Mouse (Mus musculus) midbrain, embryonic 14.5 days (tissue): ENCODE data around the gene Iyd. TPM values are rescaled to one million over a fixed set of nuclear protein-coding genes. Genes with fewer than 3 reads are reported as not detected.

Experiments used
- ATAC-seq: fragments of 200-750 bp; cut with Nextera tagmentation; 2 replicates; pipeline ENCODE4 v1.8.0; 2017; ENCODE audit warnings: moderate number of reproducible peaks, moderate library complexity; ENCODE audit not compliant: low FRiP score, low TSS enrichment
- DNase-seq: peaks from one replicate; pipeline ENCODE4 v3.0.0-alpha.2; 2015
- H3K27ac ChIP-seq: fragments of 300-500 bp; sonication (generic); replicated peaks from 2 replicates; pipeline ENCODE4 v1.5.1; 2014; ENCODE audit warnings: mild to moderate bottlenecking, low read depth, low read length, moderate library complexity
- H3K27me3 ChIP-seq: fragments of 300-500 bp; sonication (generic); 2 replicates; pipeline ENCODE4 v1.6.1; 2014; ENCODE audit warnings: low read length, control low read depth, mixed read lengths; ENCODE audit not compliant: control insufficient read depth, insufficient read depth
- H3K36me3 ChIP-seq: fragments of 300-500 bp; sonication (generic); 2 replicates; pipeline ENCODE4 v1.6.1; 2014; ENCODE audit warnings: low read length, control low read depth; ENCODE audit not compliant: control insufficient read depth, insufficient read depth
- H3K4me1 ChIP-seq: fragments of 300-500 bp; sonication (generic); 2 replicates; pipeline ENCODE4 v1.6.1; 2014; ENCODE audit warnings: mild to moderate bottlenecking, antibody characterized with exemption, low read length, control low read depth; ENCODE audit not compliant: control insufficient read depth, insufficient read depth
- H3K4me2 ChIP-seq: fragments of 300-500 bp; sonication (generic); 2 replicates; pipeline ENCODE4 v1.6.1; 2014; ENCODE audit warnings: mild to moderate bottlenecking, low read length, moderate library complexity
- H3K4me3 ChIP-seq: fragments of 300-500 bp; sonication (generic); replicated peaks from 2 replicates; pipeline ENCODE4 v1.5.1; 2014; ENCODE audit warnings: low read depth, low read length
- H3K9ac ChIP-seq: fragments of 300-500 bp; sonication (generic); replicated peaks from 2 replicates; pipeline ENCODE4 v1.6.1; 2014; ENCODE audit warnings: mild to moderate bottlenecking, low read length, moderate library complexity
- H3K9me3 ChIP-seq: fragments of 300-500 bp; sonication (generic); 2 replicates; pipeline ENCODE4 v1.6.1; 2016; ENCODE audit warnings: low read length, control low read depth, mixed read lengths; ENCODE audit not compliant: control insufficient read depth
- WGBS: fragments of 180-500 bp; shearing (Covaris S2); extraction: QIAGEN DNeasy Blood & Tissue Kit; methylation state at CpG from one replicate; pipeline ENCODE4 v1.1.7; 2014; 5-methylcytosine and 5-hydroxymethylcytosine counted together
- polyA plus RNA-seq: library from polyadenylated mRNA; unstranded; fragments of >200 nt; fragmentation: Nextera tagmentation; extraction: Ambion mirVana; gene quantifications from 2 replicates; pipeline ENCODE4 v1.2.1, GENCODE M21; 2014

Iyd gene
- polyA plus RNA-seq, 1 experiment from 2014 or later, result 0.51 TPM

- no peaks in the 10 kb centered on the region for H3K36me3 ChIP-seq
- no peak overlapping the region for H3K27ac ChIP-seq
- H3K4me1 ChIP-seq, result 0 out of 2 replicates have a peak, but pooled peaks cover 4% of the 10 kb centered on the region
- DNase-seq (peak; percentile 67), ATAC-seq (no peak)
- H3K27me3 ChIP-seq, result peaks cover 4% of the 10 kb centered on the region; the same call in 1 of the 2 replicates
- H3K4me3 ChIP-seq, result no peak overlapping the region
- H3K9me3 ChIP-seq, result no peaks in the 10 kb centered on the region
- no peak overlapping the region for H3K4me2 ChIP-seq
- WGBS, result 43% methylated on average over 4 of the region's 4 CpGs
- H3K9ac ChIP-seq, result no peak overlapping the region
These were observed 10.2 kb upstream of the Iyd start for GRCm38 (mm10) chr10:3529807-3530206.

DNA sequence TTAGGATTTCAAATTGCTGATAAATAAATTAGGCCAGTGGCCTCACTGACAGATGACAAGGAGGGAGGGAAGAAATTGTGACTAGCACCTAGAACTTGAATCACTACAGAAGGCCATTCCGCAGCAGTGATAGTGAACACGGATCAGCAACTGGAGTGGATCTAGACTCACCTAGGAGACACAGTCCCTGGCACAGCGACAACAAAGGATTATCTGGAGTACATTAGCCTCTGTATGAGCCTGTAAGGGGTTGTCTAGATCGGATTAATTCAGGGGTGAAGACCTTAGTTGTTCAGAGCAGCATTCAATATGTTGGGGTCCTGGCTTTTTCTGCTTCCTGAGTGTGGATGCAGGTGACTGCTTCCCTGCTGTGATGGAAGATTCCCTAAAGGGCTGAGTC is 9.4 kb upstream of the Iyd start:
- Histone ChIP-seq H3K4me1 (peaks cover 10% of the 10 kb centered on the region), H3K4me3 (no peak overlapping the region), H3K9ac (no peak overlapping the region), H3K36me3 (no peaks in the 10 kb centered on the region), H3K4me2 (no peak overlapping the region), H3K9me3 (no peaks in the 10 kb centered on the region), H3K27ac (no peak overlapping the region), H3K27me3 (peaks cover 4% of the 10 kb centered on the region; the same call in 1 of the 2 replicates)
- ATAC-seq (no peak), DNase-seq (no peak)
- 51% methylated on average over 4 of the region's 4 CpGs for WGBS

GRCm38 (mm10) chr10:3531375-3531774 is 8.7 kb upstream of the Iyd start:
- DNase-seq, result peak; percentile 90
- H3K27ac ChIP-seq, result no peak overlapping the region
- H3K9me3 ChIP-seq, result no peaks in the 10 kb centered on the region
- peaks cover 10% of the 10 kb centered on the region for H3K4me1 ChIP-seq
- H3K36me3 ChIP-seq, result no peaks in the 10 kb centered on the region
- 6% methylated on average over 4 of the region's 4 CpGs for WGBS
- ATAC-seq, result peak; percentile 59; the same call in 1 of the 2 replicates
- peaks cover 4% of the 10 kb centered on the region; the same call in 1 of the 2 replicates for H3K27me3 ChIP-seq
- no peak overlapping the region for H3K4me2 ChIP-seq
- H3K4me3 ChIP-seq, result no peak overlapping the region
- no peak overlapping the region for H3K9ac ChIP-seq

GRCm38 (mm10) chr10:3534445-3534844 is 5.6 kb upstream of the Iyd start:
- H3K4me1 ChIP-seq, result peaks cover 10% of the 10 kb centered on the region
- ATAC-seq (peak; percentile 41; the same call in 1 of the 2 replicates), DNase-seq (peak; percentile 84)
- 4% methylated on average over 7 of the region's 7 CpGs for WGBS
- peaks cover 4% of the 10 kb centered on the region; the same call in 1 of the 2 replicates for H3K27me3 ChIP-seq
- no peak overlapping the region for H3K27ac ChIP-seq
- H3K36me3 ChIP-seq, result no peaks in the 10 kb centered on the region
- no peaks in the 10 kb centered on the region for H3K9me3 ChIP-seq
- H3K4me2 ChIP-seq, result peak overlapping the region; percentile 44
- no peak overlapping the region for H3K4me3 ChIP-seq
- H3K9ac ChIP-seq, result no peak overlapping the region

DNA sequence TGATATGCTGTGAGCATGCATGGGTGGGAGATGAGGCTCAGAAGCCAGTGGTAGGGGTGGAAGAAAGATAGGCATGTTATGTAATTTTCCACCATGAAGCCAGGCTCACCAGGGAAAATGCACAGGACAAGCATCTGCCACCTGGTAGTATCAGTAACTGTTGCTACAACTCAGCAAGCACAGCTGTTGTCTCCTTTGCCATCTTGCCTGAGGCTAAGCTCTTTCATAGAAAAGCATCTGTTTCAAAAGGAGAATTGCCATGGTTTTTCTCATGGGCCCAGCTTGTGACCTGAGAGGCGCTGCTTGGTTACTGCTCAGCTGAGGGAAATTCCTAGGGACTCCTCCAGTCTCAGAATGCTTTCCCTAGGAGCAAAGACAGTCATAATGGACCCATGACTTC is 3.7 kb upstream of the Iyd start:
- ATAC-seq (no peak), DNase-seq (peak; percentile 35)
- Histone ChIP-seq H3K9me3 (no peaks in the 10 kb centered on the region), H3K4me2 (no peak overlapping the region), H3K27me3 (peaks cover 4% of the 10 kb centered on the region; the same call in 1 of the 2 replicates), H3K4me1 (peaks cover 6% of the 10 kb centered on the region), H3K9ac (no peak overlapping the region), H3K36me3 (no peaks in the 10 kb centered on the region), H3K27ac (no peak overlapping the region), H3K4me3 (no peak overlapping the region)
- WGBS, result 56% methylated on average over 1 of the region's 1 CpGs

DNA sequence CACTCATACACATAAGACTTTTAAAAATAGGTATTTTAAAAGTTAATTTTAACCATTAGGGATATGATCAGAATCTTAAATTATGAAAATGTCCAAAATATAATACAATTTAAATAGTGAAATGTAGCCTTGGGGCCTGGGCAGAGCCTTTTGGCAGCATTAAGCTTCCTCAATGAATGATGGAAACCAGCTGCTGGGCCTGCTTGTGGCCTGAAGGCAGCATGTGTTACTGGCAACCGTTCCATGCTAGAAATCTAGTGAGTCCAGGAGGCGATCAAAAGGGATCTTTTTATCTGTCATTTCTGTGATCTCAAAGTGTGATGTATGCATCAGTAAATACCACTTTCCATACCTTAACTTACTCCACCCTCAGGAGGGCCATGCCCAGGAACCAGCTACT is 9.3 kb downstream of the Iyd start:
- 76% methylated on average over 2 of the region's 2 CpGs for WGBS
- no peaks in the 10 kb centered on the region for H3K36me3 ChIP-seq
- H3K4me2 ChIP-seq, result no peak overlapping the region
- H3K9me3 ChIP-seq, result no peaks in the 10 kb centered on the region
- no peak for ATAC-seq
- H3K4me1 ChIP-seq, result no peaks in the 10 kb centered on the region
- no peaks in the 10 kb centered on the region for H3K27me3 ChIP-seq
- no peak overlapping the region for H3K9ac ChIP-seq
- H3K4me3 ChIP-seq, result no peak overlapping the region
- no peak overlapping the region for H3K27ac ChIP-seq
- no peak for DNase-seq

GRCm38 (mm10) chr10:3555128-3555527 is 15.1 kb downstream of the Iyd start:
- no peak for DNase-seq
- Histone ChIP-seq H3K9ac (no peak overlapping the region), H3K36me3 (no peaks in the 10 kb centered on the region), H3K4me3 (no peak overlapping the region), H3K4me1 (no peaks in the 10 kb centered on the region), H3K9me3 (no peaks in the 10 kb centered on the region), H3K4me2 (no peak overlapping the region), H3K27me3 (no peaks in the 10 kb centered on the region), H3K27ac (no peak overlapping the region)
- WGBS, result 70% methylated on average over 5 of the region's 5 CpGs
- no peak for ATAC-seq

DNA sequence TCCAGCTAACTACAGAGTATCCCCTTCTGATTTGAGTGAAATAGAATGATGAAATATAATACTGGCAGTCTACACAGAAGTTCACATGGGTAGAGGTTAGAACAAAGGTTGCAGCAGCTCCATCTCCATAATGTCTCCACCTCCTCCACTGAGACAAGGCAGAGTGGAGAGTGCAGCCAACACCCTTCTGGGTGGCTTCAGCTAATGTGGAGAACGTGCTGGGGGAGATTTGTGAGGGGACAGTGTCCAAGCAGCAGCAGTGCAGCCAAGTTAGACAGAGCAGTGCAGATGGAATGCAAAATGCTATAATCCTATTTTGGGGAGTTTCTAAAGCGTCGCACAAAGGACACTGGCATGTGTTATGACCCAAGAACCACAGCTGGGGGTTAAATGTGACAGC is 16.5 kb downstream of the Iyd start:
- Histone ChIP-seq H3K27ac (no peak overlapping the region), H3K27me3 (no peaks in the 10 kb centered on the region), H3K4me2 (no peak overlapping the region), H3K9me3 (no peaks in the 10 kb centered on the region), H3K9ac (no peak overlapping the region), H3K36me3 (no peaks in the 10 kb centered on the region), H3K4me3 (no peak overlapping the region), H3K4me1 (no peaks in the 10 kb centered on the region)
- WGBS, result 48% methylated on average over 3 of the region's 3 CpGs
- no peak for DNase-seq
- no peak for ATAC-seq

DNA sequence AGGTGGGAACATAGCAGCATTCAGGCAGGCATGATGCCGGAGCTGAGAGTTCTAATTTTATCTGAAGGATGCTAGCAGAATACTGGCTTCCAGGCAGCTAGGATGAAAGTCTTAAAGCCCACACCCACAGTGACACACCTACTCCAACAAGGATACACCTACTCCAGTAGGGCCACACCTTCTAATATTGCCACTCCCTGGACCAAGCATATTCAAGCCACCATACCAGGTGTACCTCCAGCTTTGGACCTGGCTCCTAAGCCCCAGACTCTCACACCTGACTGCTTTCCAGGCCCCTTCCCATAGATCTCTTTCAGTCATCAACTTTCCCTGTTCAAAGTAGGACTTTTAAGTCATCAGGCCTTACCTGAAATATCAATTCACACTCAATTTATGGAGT is 19.1 kb downstream of the Iyd start:
- no peaks in the 10 kb centered on the region for H3K36me3 ChIP-seq
- H3K9me3 ChIP-seq, result no peaks in the 10 kb centered on the region
- ATAC-seq, result no peak
- H3K4me3 ChIP-seq, result no peak overlapping the region
- no peaks in the 10 kb centered on the region for H3K27me3 ChIP-seq
- no peak overlapping the region for H3K4me2 ChIP-seq
- no peak for DNase-seq
- no peak overlapping the region for H3K27ac ChIP-seq
- WGBS, result 100% methylated on average over 1 of the region's 1 CpGs
- no peak overlapping the region for H3K9ac ChIP-seq
- no peaks in the 10 kb centered on the region for H3K4me1 ChIP-seq
